8 mouse cellular contexts compared by ENCODE assay signal in the genomic region with DNA sequence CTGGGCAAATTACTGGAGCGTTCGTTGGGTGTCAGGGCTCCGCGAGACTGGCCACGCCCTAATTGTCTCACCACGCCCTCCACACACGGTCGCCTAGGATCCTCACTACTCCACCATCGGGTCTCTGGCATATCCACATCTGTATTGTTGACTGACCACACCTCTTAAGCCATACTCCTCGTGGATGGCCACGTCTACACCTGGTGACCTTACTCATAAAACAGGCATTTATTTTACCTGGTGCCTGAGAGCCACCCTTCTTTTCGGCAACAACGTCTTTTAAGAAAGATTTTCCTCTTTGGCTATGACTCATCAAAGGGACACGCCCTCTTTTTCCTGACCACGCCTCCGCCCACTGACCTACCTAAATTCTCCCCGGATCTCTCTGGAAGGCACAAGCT. TPM values are rescaled to one million over a fixed set of nuclear protein-coding genes. Genes with fewer than 3 reads are reported as not detected.
DNase-seq lines count a peak whose midpoint lies in the region; ATAC-seq and TF ChIP-seq lines count a peak whose summit lies in the region.

Gene Dkkl1 (minus strand): TSS at position 297 of the 401 bp plus-strand sequence.

- TF ChIP-seq RAD21 in CH12.LX (IDR thresholded peaks at IDR 0.05; ENCODE audit: low read depth, low read length), result no peak

- H3K9ac ChIP-seq in heart, embryonic 12.5 days, result no peak within 1 kb of the TSS
- no peak within 1 kb of the TSS; the same call in 1 of the 2 replicates for H3K9ac ChIP-seq in CH12.LX (ENCODE audit: insufficient read depth, low read depth)
- no peak within 1 kb of the TSS for H3K9ac ChIP-seq in forebrain, embryonic 16.5 days (replicated peaks; ENCODE audit: low read depth, low read length)
- H3K9ac ChIP-seq in limb, embryonic 15.5 days, result no peak within 1 kb of the TSS
- H3K9ac ChIP-seq in stomach, embryonic 16.5 days (ENCODE audit: low read length), result peak within 1 kb of the TSS; percentile 7; the same call in 1 of the 2 replicates

- TF ChIP-seq POLR2A in CH12.LX (IDR thresholded peaks at IDR 0.05; ENCODE audit: low read depth, low read length), result no peak

- no peak for DNase-seq in heart, postnatal 10 days
- no peak for DNase-seq in CH12.LX (ENCODE audit: extremely low read depth)
- no peak for DNase-seq in cerebellum, postnatal 10 days
- no peak for DNase-seq in gastrocnemius, adult 2 months

- ATAC-seq in heart, embryonic 12.5 days (ENCODE audit: insufficient number of reproducible peaks, low FRiP score), result no peak
- no peak for ATAC-seq in forebrain, embryonic 16.5 days
- ATAC-seq in limb, embryonic 15.5 days (ENCODE audit: insufficient number of reproducible peaks, low FRiP score, low TSS enrichment, low read depth), result no peak
- no peak for ATAC-seq in stomach, embryonic 16.5 days (ENCODE audit: insufficient read depth, low FRiP score)

- 4% methylated on average over 17 of the region's 17 CpGs for WGBS in heart, embryonic 12.5 days
- 5% methylated on average over 17 of the region's 17 CpGs for WGBS in forebrain, embryonic 16.5 days
- WGBS in limb, embryonic 15.5 days, result 5% methylated on average over 17 of the region's 17 CpGs
- WGBS in stomach, embryonic 16.5 days, result 2% methylated on average over 17 of the region's 17 CpGs

- H3K36me3 ChIP-seq in heart, embryonic 12.5 days, result no peaks in the 10 kb centered on the region
- no peaks in the 10 kb centered on the region for H3K36me3 ChIP-seq in CH12.LX (replicated peaks in 1 of 2; ENCODE audit: control insufficient read depth in 1 of 2, insufficient read depth in 1 of 2, low read length in 1 of 2)
- H3K36me3 ChIP-seq in forebrain, embryonic 16.5 days (ENCODE audit: control insufficient read depth, insufficient read depth), result no peaks in the 10 kb centered on the region
- no peaks in the 10 kb centered on the region for H3K36me3 ChIP-seq in limb, embryonic 15.5 days
- no peaks in the 10 kb centered on the region for H3K36me3 ChIP-seq in stomach, embryonic 16.5 days (ENCODE audit: control insufficient read depth, insufficient read depth, low read length)

- no peak for TF ChIP-seq EP300 in CH12.LX (IDR thresholded peaks at IDR 0.05; ENCODE audit: low read length)

- H3K4me2 ChIP-seq in heart, embryonic 12.5 days, result peak within 1 kb of the TSS; percentile 52
- peak within 1 kb of the TSS; percentile 58; the same call in 1 of the 2 replicates for H3K4me2 ChIP-seq in CH12.LX (ENCODE audit: insufficient read depth, low read depth, poor library complexity, severe bottlenecking)
- peak within 1 kb of the TSS; percentile 7; the same call in 1 of the 2 replicates for H3K4me2 ChIP-seq in forebrain, embryonic 16.5 days (ENCODE audit: low read length)
- peak within 1 kb of the TSS; percentile 29 for H3K4me2 ChIP-seq in limb, embryonic 15.5 days
- peak within 1 kb of the TSS; percentile 43 for H3K4me2 ChIP-seq in stomach, embryonic 16.5 days (ENCODE audit: low read depth, low read length)

- dilution Hi-C loops in CH12.LX (cut with MboI; ENCODE audit: extremely low pct_ligation_motif_present, extremely low pct_unique_long_range_greater_than_20kb, low sequenced_read_pairs), result no loop called here

- intact Hi-C loops in heart, postnatal 10 days (cut with DNase I), result no loop called here
- intact Hi-C loops in gastrocnemius, adult 2 months (cut with DNase I), result no loop called here

- H3K4me1 ChIP-seq in heart, embryonic 12.5 days (replicated peaks), result peaks cover 11% of the 10 kb centered on the region
- H3K4me1 ChIP-seq in CH12.LX (ENCODE audit: control insufficient read depth in 1 of 2, insufficient read depth in 2 of 2), result peaks cover 6 to 28% of the 10 kb centered on the region in 2 experiments; a peak in 3 of 4 replicates
- peaks cover 21% of the 10 kb centered on the region for H3K4me1 ChIP-seq in forebrain, embryonic 16.5 days (replicated peaks; ENCODE audit: control insufficient read depth, insufficient read depth, low read length)
- H3K4me1 ChIP-seq in limb, embryonic 15.5 days, result peaks cover 18% of the 10 kb centered on the region
- peaks cover 15% of the 10 kb centered on the region for H3K4me1 ChIP-seq in stomach, embryonic 16.5 days (ENCODE audit: control insufficient read depth, insufficient read depth, low read length)

- H3K4me3 ChIP-seq in heart, embryonic 12.5 days, result peak within 1 kb of the TSS; percentile 14; the same call in 1 of the 2 replicates
- H3K4me3 ChIP-seq in CH12.LX (replicated peaks in 1 of 3; ENCODE audit: low read depth in 2 of 3, low read length in 2 of 3, poor library complexity in 1 of 3), result peak within 1 kb of the TSS in 1 of 3 experiments; percentile 29
- H3K4me3 ChIP-seq in forebrain, embryonic 16.5 days (replicated peaks; ENCODE audit: low read length), result no peak within 1 kb of the TSS
- peak within 1 kb of the TSS; percentile 14; the same call in 1 of the 2 replicates for H3K4me3 ChIP-seq in limb, embryonic 15.5 days
- 0 out of 2 replicates have a peak within 1 kb of the TSS, but pooled peaks have one; percentile 15 for H3K4me3 ChIP-seq in stomach, embryonic 16.5 days (replicated peaks; ENCODE audit: low read length)
- no peak within 1 kb of the TSS for H3K4me3 ChIP-seq in gastrocnemius, adult 2 months

- no peak for TF ChIP-seq CTCF in CH12.LX (conservative IDR thresholded peaks at IDR 0.05 in 1 of 2, IDR thresholded peaks at IDR 0.05 in 1 of 2; ENCODE audit: low read depth in 2 of 2, low read length in 2 of 2)
- no peak for TF ChIP-seq CTCF in gastrocnemius, adult 2 months (IDR thresholded peaks at IDR 0.05)

- no peaks in the 10 kb centered on the region for H3K9me3 ChIP-seq in heart, embryonic 12.5 days (replicated peaks)
- peaks cover 11% of the 10 kb centered on the region for H3K9me3 ChIP-seq in CH12.LX (replicated peaks; ENCODE audit: low read length)
- H3K9me3 ChIP-seq in forebrain, embryonic 16.5 days (ENCODE audit: control insufficient read depth, low read length), result no peaks in the 10 kb centered on the region; the same call in 1 of the 2 replicates
- H3K9me3 ChIP-seq in limb, embryonic 15.5 days, result no peaks in the 10 kb centered on the region
- H3K9me3 ChIP-seq in stomach, embryonic 16.5 days (replicated peaks; ENCODE audit: control insufficient read depth, low read length), result no peaks in the 10 kb centered on the region

- in situ Hi-C loops in CH12.LX (cut with MboI; ENCODE audit: low pct_ligation_motif_present, low pct_unique_long_range_greater_than_20kb, low sequenced_read_pairs), result no loop called here

- H3K27me3 ChIP-seq in heart, embryonic 12.5 days (replicated peaks), result peaks cover 25% of the 10 kb centered on the region
- peaks cover 24% of the 10 kb centered on the region for H3K27me3 ChIP-seq in CH12.LX (replicated peaks)
- peaks cover 15% of the 10 kb centered on the region for H3K27me3 ChIP-seq in forebrain, embryonic 16.5 days (replicated peaks; ENCODE audit: control insufficient read depth, insufficient read depth, low read length)
- peaks cover 31% of the 10 kb centered on the region for H3K27me3 ChIP-seq in limb, embryonic 15.5 days
- H3K27me3 ChIP-seq in stomach, embryonic 16.5 days (ENCODE audit: control insufficient read depth, insufficient read depth, low read length), result peaks cover 8% of the 10 kb centered on the region

- no peak within 1 kb of the TSS for H3K27ac ChIP-seq in heart, embryonic 12.5 days (ENCODE audit: poor library complexity, severe bottlenecking)
- H3K27ac ChIP-seq in CH12.LX (ENCODE audit: insufficient read depth, low read depth), result no peak within 1 kb of the TSS
- no peak within 1 kb of the TSS for H3K27ac ChIP-seq in forebrain, embryonic 16.5 days (ENCODE audit: low read length)
- no peak within 1 kb of the TSS for H3K27ac ChIP-seq in limb, embryonic 15.5 days
- no peak within 1 kb of the TSS for H3K27ac ChIP-seq in stomach, embryonic 16.5 days (ENCODE audit: low read length)
- H3K27ac ChIP-seq in gastrocnemius, adult 2 months, result no peak within 1 kb of the TSS

- H3K79me2 ChIP-seq in CH12.LX (replicated peaks; ENCODE audit: control insufficient read depth, extremely low read depth, insufficient read depth, poor library complexity, severe bottlenecking), result no peaks in the 10 kb centered on the region

TF ChIP-seq in CH12.LX, 34 proteins besides CTCF, POLR2A, EP300 and RAD21:
- TF ChIP-seq SIN3A (IDR thresholded peaks at IDR 0.05; ENCODE audit: low read length), result 0 out of 2 replicates have a peak, but pooled peaks have one; percentile 55
- peak; percentile 76 for TF ChIP-seq JUND (conservative IDR thresholded peaks at IDR 0.05; ENCODE audit: low read depth, low read length)
- 0 out of 2 replicates have a peak, but pooled peaks have one; percentile 32 for TF ChIP-seq MYC (IDR thresholded peaks at IDR 0.05; ENCODE audit: low read depth, low read length)
- TF ChIP-seq JUN (IDR thresholded peaks at IDR 0.05; ENCODE audit: insufficient read depth, low read depth, low read length), result peak; percentile 41; the same call in 1 of the 2 replicates
- TF ChIP-seq IRF4 (IDR thresholded peaks at IDR 0.05; ENCODE audit: low read depth, low read length), result peak; percentile 82
- peak; percentile 20; the same call in 1 of the 2 replicates for TF ChIP-seq MAX (IDR thresholded peaks at IDR 0.05; ENCODE audit: low read length)
- no peak for TF ChIP-seq PAX5 (IDR thresholded peaks at IDR 0.05; ENCODE audit: low read length)
- TF ChIP-seq MXI1 (IDR thresholded peaks at IDR 0.05; ENCODE audit: low read depth, low read length), result no peak

RNA-seq across cellular contexts. Expression of gene Dkkl1, which starts in this region (rescaled TPM):
- polyA plus RNA-seq in heart, embryonic 12.5 days (2016; fragmentation: Nextera tagmentation; extraction: Ambion mirVana), result 0.99 and 1.5 TPM in 2 replicates
- not detected for total RNA-seq in heart, postnatal 10 days (2021)
- total RNA-seq in CH12.LX (2012; rRNA removed) (1.3 and 1.6 TPM in 2 replicates), CH12.LX (2014; rRNA removed) (0.22 and 0.24 TPM in 2 replicates)
- 0.44 and 0.60 TPM in 2 replicates for polyA plus RNA-seq in CH12.LX (2012; ENCODE audit: insufficient read length, low read depth)
- 1.1 and 2.2 TPM in 2 replicates for polyA plus RNA-seq in forebrain, embryonic 16.5 days (2015; fragmentation: Nextera tagmentation; extraction: Ambion mirVana)
- polyA plus RNA-seq in limb, embryonic 15.5 days (2015; fragmentation: Nextera tagmentation; extraction: Ambion mirVana), result 51.2 and 64.5 TPM in 2 replicates
- 2.1 and 4.9 TPM in 2 replicates for polyA plus RNA-seq in stomach, embryonic 16.5 days (2015; fragmentation: Nextera tagmentation; extraction: Ambion mirVana)
- not detected for total RNA-seq in gastrocnemius, adult 2 months (2021)

Comparison
In these comparisons a context has a peak if more than half of its experiments do, and no peak if none do; other contexts are left out.
1. H3K4me2 ChIP-seq: peak in every context shown above with its lines; median percentile 58 in CH12.LX; 52 in heart, embryonic 12.5 days; 43 in stomach, embryonic 16.5 days; 29 in limb, embryonic 15.5 days; 7 in forebrain, embryonic 16.5 days.
2. H3K4me3 ChIP-seq: peak in heart, embryonic 12.5 days (single experiment), limb, embryonic 15.5 days (single experiment) and stomach, embryonic 16.5 days (single experiment); none in forebrain, embryonic 16.5 days (single experiment) and gastrocnemius, adult 2 months (single experiment).